Mouse (Mus musculus) natural killer cell, adult 2 months (primary cell): ENCODE data around the gene Gpha2.

ENCODE experiments used
- DNase-seq, 2 experiments: peaks; one replicate each; pipeline ENCODE4 v3.0.0; 2022; ENCODE audit warnings: low spot score in 2 of 2

The Gpha2 gene

GRCm38 (mm10) chr19:6241274-6242107, 15.3 kb downstream of the Gpha2 start, which contains the start of gene Atg2a:
Gene Atg2a (plus strand): TSS chr19:6241668.
- peak; percentile 98 to 99 for DNase-seq

- DNase-seq = peak; percentile 83 to 85
These were observed 16.1 kb downstream of the Gpha2 start for GRCm38 (mm10) chr19:6242281-6242680.

GRCm38 (mm10) chr19:6243226-6243625, 17.0 kb downstream of the Gpha2 start:
- no peak for DNase-seq

GRCm38 (mm10) chr19:6245806-6246205, 19.6 kb downstream of the Gpha2 start:
- no peak for DNase-seq

GRCm38 (mm10) chr19:6247526-6248300, 21.5 kb downstream of the Gpha2 start:
- no peak for DNase-seq

- no peak for DNase-seq
These were observed 26.8 kb downstream of the Gpha2 start for GRCm38 (mm10) chr19:6253021-6253420.

GRCm38 (mm10) chr19:6260428-6260827, 34.2 kb downstream of the Gpha2 start:
- DNase-seq = peak in 1 of 2 experiments; percentile 41

- no peak for DNase-seq
These were observed 34.8 kb downstream of the Gpha2 start for GRCm38 (mm10) chr19:6260946-6261345.

GRCm38 (mm10) chr19:6261379-6261778, 35.2 kb downstream of the Gpha2 start:
- DNase-seq = no peak

GRCm38 (mm10) chr19:6262222-6262621, 36.0 kb downstream of the Gpha2 start:
- peak; percentile 69 to 79 for DNase-seq

GRCm38 (mm10) chr19:6262839-6263433, 36.8 kb downstream of the Gpha2 start:
- DNase-seq = no peak

- no peak for DNase-seq
These were observed 38.0 kb downstream of the Gpha2 start for GRCm38 (mm10) chr19:6264200-6264599.

- DNase-seq = no peak
These were observed 38.8 kb downstream of the Gpha2 start for GRCm38 (mm10) chr19:6264945-6265344.

GRCm38 (mm10) chr19:6265727-6266182, 39.6 kb downstream of the Gpha2 start:
- DNase-seq = no peak

GRCm38 (mm10) chr19:6267306-6268169, 41.4 kb downstream of the Gpha2 start:
- DNase-seq = no peak

GRCm38 (mm10) chr19:6268170-6268528, 42.0 kb downstream of the Gpha2 start:
- peak; percentile 80 to 89 for DNase-seq

- DNase-seq = no peak
These were observed 42.5 kb downstream of the Gpha2 start for GRCm38 (mm10) chr19:6268670-6269132.

- DNase-seq = no peak
These were observed 43.8 kb downstream of the Gpha2 start for GRCm38 (mm10) chr19:6269798-6270475.

GRCm38 (mm10) chr19:6270661-6271060, 44.5 kb downstream of the Gpha2 start:
- no peak for DNase-seq

GRCm38 (mm10) chr19:6271206-6271605, 45.0 kb downstream of the Gpha2 start:
- no peak for DNase-seq

- no peak for DNase-seq
These were observed 45.9 kb downstream of the Gpha2 start for GRCm38 (mm10) chr19:6272053-6272452.
